Mouse (Mus musculus) ES-E14 (cell line): ENCODE data around the gene Smoc1. TPM values are rescaled to one million over a fixed set of nuclear protein-coding genes. Genes with fewer than 3 reads are reported as not detected.

ENCODE experiments used
- DNase-seq: peaks from one replicate; pipeline ENCODE4 v3.0.0-alpha.2; 2013; ENCODE audit warnings: low read depth, low spot score
- H3K27ac ChIP-seq: 2 replicates; pipeline ENCODE4 v1.5.1; 2012; ENCODE audit warnings: low read depth, mild to moderate bottlenecking, low read length, moderate library complexity, mixed read lengths; ENCODE audit not compliant: poor library complexity, insufficient read depth, severe bottlenecking
- H3K36me3 ChIP-seq: 2 replicates; pipeline ENCODE4 v1.6.1; 2012; ENCODE audit warnings: mild to moderate bottlenecking, low read length, moderate library complexity, mixed read lengths; ENCODE audit not compliant: control insufficient read depth, poor library complexity, insufficient read depth, severe bottlenecking
- H3K4me1 ChIP-seq, 2 experiments: fragments of 150-350 bp in 1 of 2; sonication (generic) in 1 of 2; 2 replicates each; pipeline ENCODE4 v1.6.1; 2012; ENCODE audit warnings: low read length in 2 of 2, mild to moderate bottlenecking in 1 of 2, mixed read lengths in 1 of 2; ENCODE audit not compliant: control insufficient read depth in 2 of 2, insufficient read depth in 2 of 2, poor library complexity in 1 of 2
- H3K4me3 ChIP-seq, 2 experiments: fragments of 150-350 bp in 1 of 2; sonication (generic) in 1 of 2; 2 replicates each; pipeline ENCODE4 v1.5.1; 2012; ENCODE audit warnings: low read length in 2 of 2, low read depth in 1 of 2, mild to moderate bottlenecking in 1 of 2, mixed read lengths in 1 of 2; ENCODE audit not compliant: insufficient read depth in 1 of 2, poor library complexity in 1 of 2, severe bottlenecking in 1 of 2
- H3K9ac ChIP-seq: 2 replicates; pipeline ENCODE4 v1.6.1; 2012; ENCODE audit warnings: low read depth, mild to moderate bottlenecking, low read length, mixed read lengths; ENCODE audit not compliant: poor library complexity, insufficient read depth, severe bottlenecking
- H3K9me3 ChIP-seq: fragments of 150-350 bp; sonication (generic); 2 replicates; pipeline ENCODE4 v1.6.1; 2012; ENCODE audit warnings: low read depth, mild to moderate bottlenecking, low read length; ENCODE audit not compliant: control insufficient read depth, insufficient read depth
- CHD2 ChIP-seq: IDR thresholded peaks from 2 replicates; pipeline ENCODE4 v1.6.1; 2014; ENCODE audit warnings: mild to moderate bottlenecking, low read depth, low read length, inconsistent platforms
- HCFC1 ChIP-seq: IDR thresholded peaks from 2 replicates; pipeline ENCODE4 v1.6.1; 2012; ENCODE audit warnings: low read length, inconsistent platforms, borderline replicate concordance; ENCODE audit not compliant: insufficient read depth
- MAFK ChIP-seq: IDR thresholded peaks from 2 replicates; pipeline ENCODE4 v1.6.1; 2014; ENCODE audit warnings: mild to moderate bottlenecking, low read depth, low read length, inconsistent platforms; ENCODE audit not compliant: insufficient read depth
- ZC3H11A ChIP-seq: IDR thresholded peaks from 2 replicates; pipeline ENCODE4 v1.6.1; 2012; ENCODE audit warnings: low read depth, mild to moderate bottlenecking, inconsistent platforms, low read length, borderline replicate concordance
- ZNF384 ChIP-seq: IDR thresholded peaks from 2 replicates; pipeline ENCODE4 v1.6.1; 2012; ENCODE audit warnings: low read depth, low read length, inconsistent platforms
- in situ Hi-C, 2 experiments: fragments of 600-800 bp; cut with MboI; formaldehyde crosslinking; loops; one replicate each; pipeline ENCODE4 v1.15.1; 2025; ENCODE audit warnings: low sequenced_read_pairs in 2 of 2, inconsistent platforms in 1 of 2; ENCODE audit not compliant: unreplicated experiment in 2 of 2
- total RNA-seq: library from RNA; depleted of rRNA; stranded (reverse); fragments of 300-350 nt; gene quantifications from 2 replicates; pipeline ENCODE4 v1.2.3, GENCODE M21; 2012

Smoc1 gene
- total RNA-seq, 1 experiment = 15.3 TPM

DNA sequence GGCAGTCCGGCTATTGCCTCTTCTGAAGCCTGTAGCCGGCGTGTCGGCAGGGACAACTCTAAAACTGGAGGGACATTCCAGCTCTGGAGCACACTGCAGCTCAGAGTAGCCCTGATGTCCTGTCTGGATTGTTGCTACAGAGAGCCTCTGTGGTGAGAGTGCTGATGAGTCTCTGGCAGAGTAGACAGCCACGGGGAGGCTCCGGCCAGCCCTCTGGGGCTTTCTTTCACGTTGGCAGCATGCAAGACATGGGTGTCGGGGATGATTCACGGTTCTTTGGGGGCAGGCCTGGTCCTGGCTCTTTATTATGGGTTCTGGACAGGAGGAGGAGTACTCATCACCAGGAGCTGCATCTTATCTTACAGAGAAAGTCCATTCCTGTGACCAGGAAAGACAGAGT lies 140.5 kb downstream of the Smoc1 start:
- in situ Hi-C loops = no loop called here
- TF ChIP-seq ZNF384 (no peak), HCFC1 (no peak), ZC3H11A (no peak), CHD2 (no peak), MAFK (no peak)
- no peak for DNase-seq
- Histone ChIP-seq H3K36me3 (0 out of 2 replicates have a peak, but pooled peaks cover 3% of the 10 kb centered on the region), H3K9ac (no peak overlapping the region), H3K9me3 (no peaks in the 10 kb centered on the region), H3K4me3 (no peak overlapping the region), H3K27ac (no peak overlapping the region), H3K4me1 (peaks cover 3% of the 10 kb centered on the region in 2 experiments; a peak in 2 of 4 replicates)

DNA sequence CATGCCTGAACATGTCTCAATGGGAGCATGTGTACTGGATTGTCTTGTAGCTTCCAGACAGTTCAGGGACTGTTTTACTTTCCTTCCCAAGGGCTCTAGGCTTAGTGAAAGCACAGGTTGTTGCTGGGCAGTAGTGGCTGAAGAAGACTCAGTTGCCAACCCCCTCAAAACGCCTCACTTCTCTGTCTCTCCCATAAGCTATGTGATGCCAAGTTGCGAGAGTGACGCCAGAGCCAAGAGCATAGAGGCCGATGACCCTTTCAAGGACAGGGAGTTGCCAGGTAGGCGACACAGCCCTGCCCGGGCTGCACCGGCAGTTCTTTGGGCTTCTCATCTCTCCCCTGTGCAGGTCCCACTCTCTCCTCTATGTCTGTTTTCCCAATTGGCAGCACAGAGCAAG lies 141.4 kb downstream of the Smoc1 start:
- Histone ChIP-seq H3K4me1 (peaks cover 3% of the 10 kb centered on the region in 2 experiments; a peak in 2 of 4 replicates), H3K9ac (no peak overlapping the region), H3K4me3 (no peak overlapping the region), H3K27ac (no peak overlapping the region), H3K9me3 (no peaks in the 10 kb centered on the region), H3K36me3 (0 out of 2 replicates have a peak, but pooled peaks cover 3% of the 10 kb centered on the region)
- in situ Hi-C loops = no loop called here
- no peak for DNase-seq
- TF ChIP-seq CHD2 = no peak

DNA sequence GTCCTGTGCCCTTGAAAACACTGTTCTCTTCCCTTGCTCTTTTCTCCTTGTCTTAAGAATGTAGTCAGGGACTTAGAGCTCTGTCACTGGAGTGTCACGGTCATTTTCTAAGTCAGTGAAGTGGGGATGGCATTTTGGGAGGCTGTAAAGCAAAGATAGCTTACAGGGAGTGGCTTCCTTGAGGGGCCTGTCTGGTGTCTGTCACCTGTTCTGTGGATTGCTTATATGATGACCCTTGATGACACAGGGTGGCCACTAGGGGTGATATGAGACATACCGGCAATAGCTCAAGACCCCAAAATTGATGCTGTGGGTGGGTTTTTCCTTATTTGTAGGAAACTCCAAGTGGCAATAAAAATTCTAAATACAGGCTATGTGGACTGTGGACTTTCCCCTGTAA lies 141.9 kb downstream of the Smoc1 start:
- in situ Hi-C loops = no loop called here
- TF ChIP-seq HCFC1 (no peak), CHD2 (no peak), ZNF384 (no peak), MAFK (no peak)
- Histone ChIP-seq H3K4me3 (no peak overlapping the region), H3K4me1 (peaks cover 3% of the 10 kb centered on the region in 2 experiments; a peak in 2 of 4 replicates), H3K36me3 (0 out of 2 replicates have a peak, but pooled peaks cover 3% of the 10 kb centered on the region), H3K9ac (no peak overlapping the region), H3K27ac (no peak overlapping the region), H3K9me3 (no peaks in the 10 kb centered on the region)
- DNase-seq = no peak

DNA sequence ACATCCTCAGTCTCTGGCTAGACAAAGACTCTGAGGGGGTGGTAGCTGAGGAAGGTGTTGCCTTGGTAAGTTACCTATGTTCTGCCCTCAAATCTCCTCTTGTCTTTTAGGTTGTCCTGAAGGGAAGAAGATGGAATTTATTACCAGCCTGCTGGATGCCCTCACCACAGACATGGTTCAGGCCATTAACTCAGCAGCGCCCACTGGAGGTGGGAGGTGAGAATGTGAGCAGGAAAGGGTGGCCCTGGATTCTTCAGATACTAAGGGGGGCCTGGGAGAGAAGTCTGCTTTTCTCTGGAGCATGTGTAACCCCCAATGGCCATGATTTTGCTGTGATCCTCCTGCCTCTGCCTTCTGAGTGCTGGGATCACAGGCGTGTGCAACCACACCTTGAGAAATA lies 143.5 kb downstream of the Smoc1 start:
- H3K4me3 ChIP-seq = no peak overlapping the region
- no peak overlapping the region for H3K9ac ChIP-seq
- TF ChIP-seq HCFC1 = no peak
- no peak for TF ChIP-seq ZC3H11A
- no peak for TF ChIP-seq ZNF384
- no peak for TF ChIP-seq CHD2
- no peak for TF ChIP-seq MAFK
- H3K4me1 ChIP-seq = peaks cover 3% of the 10 kb centered on the region in 2 experiments; a peak in 2 of 4 replicates
- in situ Hi-C loops = no loop called here
- H3K27ac ChIP-seq = no peak overlapping the region
- 0 out of 2 replicates have a peak, but pooled peaks cover 3% of the 10 kb centered on the region for H3K36me3 ChIP-seq
- H3K9me3 ChIP-seq = no peaks in the 10 kb centered on the region
- DNase-seq = no peak

DNA sequence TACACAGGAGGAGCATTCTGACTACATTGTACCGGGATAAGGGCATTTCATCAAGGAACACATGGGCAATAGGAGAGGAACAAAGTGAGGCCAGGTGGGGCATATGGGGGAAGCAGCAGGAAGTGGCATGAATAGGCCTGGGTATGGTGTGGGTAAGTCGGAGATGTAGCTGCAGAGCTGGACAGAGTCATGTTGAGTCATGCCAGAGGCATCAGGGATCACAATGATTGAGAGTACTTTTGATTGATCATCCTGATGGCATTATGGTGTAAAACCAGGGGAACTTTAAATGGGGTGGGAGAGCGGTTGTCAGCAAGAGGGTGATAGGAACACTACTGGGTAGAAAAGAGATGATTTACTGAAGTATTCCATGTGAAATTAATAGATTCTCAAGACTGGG lies 146.4 kb downstream of the Smoc1 start:
- in situ Hi-C loops = no loop called here
- TF ChIP-seq HCFC1 (no peak), ZC3H11A (no peak), MAFK (no peak), CHD2 (no peak), ZNF384 (no peak)
- peaks cover 0 to under 1% of the 10 kb centered on the region in 2 experiments; a peak in 1 of 4 replicates for H3K4me1 ChIP-seq

More for the DNA sequence above, 146.4 kb downstream of the Smoc1 start:
- no peak for DNase-seq
- Histone ChIP-seq H3K36me3 (0 out of 2 replicates have a peak, but pooled peaks cover 3% of the 10 kb centered on the region), H3K27ac (no peak overlapping the region), H3K4me3 (no peak overlapping the region), H3K9me3 (no peaks in the 10 kb centered on the region), H3K9ac (no peak overlapping the region)
